Mouse (Mus musculus): ENCODE data around the gene Serpina3n. TPM values are rescaled to one million over a fixed set of nuclear protein-coding genes. Genes with fewer than 3 reads are reported as not detected.
"Not testable (repeated sequence)": the region's sequence is repeated elsewhere in the genome, so short reads cannot be mapped to it uniquely, and the experiment has no call there.

The Serpina3n gene
- polyA plus RNA-seq, 1 experiment: 0.05 TPM

- TF ChIP-seq POLR2AphosphoS2 (IDR thresholded peaks at IDR 0.05; ENCODE audit: insufficient read length, low read depth) (no peak), TCF12 (IDR thresholded peaks at IDR 0.05; ENCODE audit: insufficient read depth, poor library complexity, severe bottlenecking) (no peak), MYOD1 (IDR thresholded peaks at IDR 0.05; ENCODE audit: control insufficient read depth in 1 of 3, insufficient read length in 2 of 3, low read depth in 2 of 3) (no peak), MAX (IDR thresholded peaks at IDR 0.05; ENCODE audit: low read depth) (no peak), USF1 (IDR thresholded peaks at IDR 0.05; ENCODE audit: low read depth) (no peak), REST (IDR thresholded peaks at IDR 0.05; ENCODE audit: insufficient read depth, insufficient read length) (no peak), CEBPB (IDR thresholded peaks at IDR 0.05; ENCODE audit: insufficient read depth, poor library complexity, severe bottlenecking) (no peak), SRF (IDR thresholded peaks at IDR 0.05; ENCODE audit: control insufficient read depth, insufficient read length, low read depth) (no peak), MYOG (IDR thresholded peaks at IDR 0.05; ENCODE audit: control insufficient read depth in 1 of 3, insufficient read depth in 1 of 3, insufficient read length in 2 of 3, low read depth in 2 of 3) (no peak)
- no peak overlapping the region for H3ac ChIP-seq (ENCODE audit: control insufficient read depth, insufficient read length)
- H3K79me2 ChIP-seq (ENCODE audit: control insufficient read depth, insufficient read depth): no peaks in the 10 kb centered on the region
- H3K27me3 ChIP-seq (ENCODE audit: control insufficient read depth, insufficient read depth, insufficient read length): peaks cover 1% of the 10 kb centered on the region
- H3K4me2 ChIP-seq (ENCODE audit: low read depth): no peak overlapping the region
- no peak overlapping the region for H3K4me3 ChIP-seq
- H3K36me3 ChIP-seq (ENCODE audit: control insufficient read depth, insufficient read depth): no peaks in the 10 kb centered on the region
These were observed 37.2 kb downstream of the Serpina3n start for GRCm38 (mm10) chr12:104443716-104444115.

GRCm38 (mm10) chr12:104447056-104447455 lies 40.5 kb downstream of the Serpina3n start:
- not testable (repeated sequence) for H3K36me3 ChIP-seq (ENCODE audit: control insufficient read depth, insufficient read depth); H3K4me2 ChIP-seq (ENCODE audit: low read depth); H3K27me3 ChIP-seq (ENCODE audit: control insufficient read depth, insufficient read depth, insufficient read length); H3K4me3 ChIP-seq; H3ac ChIP-seq (ENCODE audit: control insufficient read depth, insufficient read length); H3K79me2 ChIP-seq (ENCODE audit: control insufficient read depth, insufficient read depth)

- Histone ChIP-seq H3K27me3 (ENCODE audit: control insufficient read depth, insufficient read depth, insufficient read length) (peaks cover 1% of the 10 kb centered on the region), H3K4me3 (no peak overlapping the region), H3ac (ENCODE audit: control insufficient read depth, insufficient read length) (no peak overlapping the region), H3K36me3 (ENCODE audit: control insufficient read depth, insufficient read depth) (no peaks in the 10 kb centered on the region), H3K79me2 (ENCODE audit: control insufficient read depth, insufficient read depth) (no peaks in the 10 kb centered on the region), H3K4me2 (ENCODE audit: low read depth) (no peak overlapping the region)
- TF ChIP-seq MAX (IDR thresholded peaks at IDR 0.05; ENCODE audit: low read depth): no peak
- no peak for TF ChIP-seq POLR2A (IDR thresholded peaks at IDR 0.05; ENCODE audit: insufficient read length, low read depth)
- TF ChIP-seq TCF3 (IDR thresholded peaks at IDR 0.05; ENCODE audit: insufficient read length, low read depth): no peak
- no peak for TF ChIP-seq E2F4 (IDR thresholded peaks at IDR 0.05; ENCODE audit: insufficient read depth)
- no peak for TF ChIP-seq MYOD1 (IDR thresholded peaks at IDR 0.05; ENCODE audit: control insufficient read depth in 1 of 3, insufficient read length in 2 of 3, low read depth in 2 of 3)
- no peak for TF ChIP-seq CEBPB (IDR thresholded peaks at IDR 0.05; ENCODE audit: insufficient read depth, poor library complexity, severe bottlenecking)
- TF ChIP-seq REST (IDR thresholded peaks at IDR 0.05; ENCODE audit: insufficient read depth, insufficient read length): no peak
- TF ChIP-seq SRF (IDR thresholded peaks at IDR 0.05; ENCODE audit: control insufficient read depth, insufficient read length, low read depth): no peak
- TF ChIP-seq MYOG (IDR thresholded peaks at IDR 0.05; ENCODE audit: control insufficient read depth in 1 of 3, insufficient read depth in 1 of 3, insufficient read length in 2 of 3, low read depth in 2 of 3): no peak
- no peak for TF ChIP-seq POLR2AphosphoS2 (IDR thresholded peaks at IDR 0.05; ENCODE audit: insufficient read length, low read depth)
- no peak for TF ChIP-seq TCF12 (IDR thresholded peaks at IDR 0.05; ENCODE audit: insufficient read depth, poor library complexity, severe bottlenecking)
- no peak for TF ChIP-seq USF1 (IDR thresholded peaks at IDR 0.05; ENCODE audit: low read depth)
These were observed 41.6 kb downstream of the Serpina3n start for GRCm38 (mm10) chr12:104448099-104448498.

- Histone ChIP-seq H3K36me3 (ENCODE audit: control insufficient read depth, insufficient read depth) (no peaks in the 10 kb centered on the region), H3ac (ENCODE audit: control insufficient read depth, insufficient read length) (no peak overlapping the region), H3K79me2 (ENCODE audit: control insufficient read depth, insufficient read depth) (no peaks in the 10 kb centered on the region), H3K4me2 (ENCODE audit: low read depth) (no peak overlapping the region), H3K4me3 (no peak overlapping the region), H3K27me3 (ENCODE audit: control insufficient read depth, insufficient read depth, insufficient read length) (peaks cover 3% of the 10 kb centered on the region)
- TF ChIP-seq TCF3 (IDR thresholded peaks at IDR 0.05; ENCODE audit: insufficient read length, low read depth) (no peak), POLR2AphosphoS2 (IDR thresholded peaks at IDR 0.05; ENCODE audit: insufficient read length, low read depth) (no peak), CEBPB (IDR thresholded peaks at IDR 0.05; ENCODE audit: insufficient read depth, poor library complexity, severe bottlenecking) (no peak), MYOG (IDR thresholded peaks at IDR 0.05; ENCODE audit: control insufficient read depth in 1 of 3, insufficient read depth in 1 of 3, insufficient read length in 2 of 3, low read depth in 2 of 3) (no peak), REST (IDR thresholded peaks at IDR 0.05; ENCODE audit: insufficient read depth, insufficient read length) (no peak), MYOD1 (IDR thresholded peaks at IDR 0.05; ENCODE audit: control insufficient read depth in 1 of 3, insufficient read length in 2 of 3, low read depth in 2 of 3) (no peak), POLR2A (IDR thresholded peaks at IDR 0.05; ENCODE audit: insufficient read length, low read depth) (no peak), SRF (IDR thresholded peaks at IDR 0.05; ENCODE audit: control insufficient read depth, insufficient read length, low read depth) (no peak)
These were observed 43.7 kb downstream of the Serpina3n start for GRCm38 (mm10) chr12:104450257-104450656.

GRCm38 (mm10) chr12:104453002-104453401 lies 46.5 kb downstream of the Serpina3n start:
- H3K27me3 ChIP-seq (ENCODE audit: control insufficient read depth, insufficient read depth, insufficient read length): peaks cover 3% of the 10 kb centered on the region
- H3K79me2 ChIP-seq (ENCODE audit: control insufficient read depth, insufficient read depth): no peaks in the 10 kb centered on the region
- TF ChIP-seq POLR2A (IDR thresholded peaks at IDR 0.05; ENCODE audit: insufficient read length, low read depth) (no peak), SRF (IDR thresholded peaks at IDR 0.05; ENCODE audit: control insufficient read depth, insufficient read length, low read depth) (no peak), MAX (IDR thresholded peaks at IDR 0.05; ENCODE audit: low read depth) (no peak), TCF3 (IDR thresholded peaks at IDR 0.05; ENCODE audit: insufficient read length, low read depth) (no peak), MYOG (IDR thresholded peaks at IDR 0.05; ENCODE audit: control insufficient read depth in 1 of 3, insufficient read depth in 1 of 3, insufficient read length in 2 of 3, low read depth in 2 of 3) (no peak), REST (IDR thresholded peaks at IDR 0.05; ENCODE audit: insufficient read depth, insufficient read length) (no peak)
- no peak overlapping the region for H3K4me2 ChIP-seq (ENCODE audit: low read depth)
- H3ac ChIP-seq (ENCODE audit: control insufficient read depth, insufficient read length): no peak overlapping the region
- H3K36me3 ChIP-seq (ENCODE audit: control insufficient read depth, insufficient read depth): no peaks in the 10 kb centered on the region
- no peak overlapping the region for H3K4me3 ChIP-seq

All from myocyte (in vitro differentiated cells).